Mouse (Mus musculus): ENCODE results near the gene Oxsm. TPM values are rescaled to one million over a fixed set of nuclear protein-coding genes. Genes with fewer than 3 reads are reported as not detected.

The Oxsm gene
- polyA plus RNA-seq, 1 experiment = 14.4 TPM

GRCm38 (mm10) chr14:16261869-16262268 lies 12.3 kb upstream of the Oxsm start:
- Histone ChIP-seq H3K27ac (ENCODE audit: insufficient read depth, low read depth, low read length) (no peak overlapping the region), H3K4me1 (ENCODE audit: control insufficient read depth, insufficient read depth, low read length) (no peaks in the 10 kb centered on the region), H3K4me3 (ENCODE audit: insufficient read depth, low read length) (no peak overlapping the region)
- TF ChIP-seq POLR2A (IDR thresholded peaks at IDR 0.05; ENCODE audit: borderline replicate concordance, low read depth, low read length) (no peak), CTCF (IDR thresholded peaks at IDR 0.05; ENCODE audit: low read depth, low read length) (no peak)

- Histone ChIP-seq H3K27ac (ENCODE audit: insufficient read depth, low read depth, low read length) (no peak overlapping the region), H3K4me1 (ENCODE audit: control insufficient read depth, insufficient read depth, low read length) (peaks cover 4% of the 10 kb centered on the region), H3K4me3 (ENCODE audit: insufficient read depth, low read length) (no peak overlapping the region)
- TF ChIP-seq POLR2A (IDR thresholded peaks at IDR 0.05; ENCODE audit: borderline replicate concordance, low read depth, low read length) (no peak), CTCF (IDR thresholded peaks at IDR 0.05; ENCODE audit: low read depth, low read length) (no peak)
Observed at GRCm38 (mm10) chr14:16260541-16260940, 10.9 kb upstream of the Oxsm start.

- Histone ChIP-seq H3K4me1 (ENCODE audit: control insufficient read depth, insufficient read depth, low read length) (peaks cover 4% of the 10 kb centered on the region), H3K4me3 (ENCODE audit: insufficient read depth, low read length) (no peak overlapping the region), H3K27ac (ENCODE audit: insufficient read depth, low read depth, low read length) (no peak overlapping the region)
- TF ChIP-seq POLR2A (IDR thresholded peaks at IDR 0.05; ENCODE audit: borderline replicate concordance, low read depth, low read length) = no peak
- TF ChIP-seq CTCF (IDR thresholded peaks at IDR 0.05; ENCODE audit: low read depth, low read length) = no peak
Observed at GRCm38 (mm10) chr14:16256209-16256608, 6.6 kb upstream of the Oxsm start.

- Histone ChIP-seq H3K27ac (ENCODE audit: insufficient read depth, low read depth, low read length) (no peak overlapping the region), H3K4me1 (ENCODE audit: control insufficient read depth, insufficient read depth, low read length) (peaks cover 4% of the 10 kb centered on the region), H3K4me3 (ENCODE audit: insufficient read depth, low read length) (no peak overlapping the region)
- TF ChIP-seq CTCF (IDR thresholded peaks at IDR 0.05; ENCODE audit: low read depth, low read length) = no peak
- no peak for TF ChIP-seq POLR2A (IDR thresholded peaks at IDR 0.05; ENCODE audit: borderline replicate concordance, low read depth, low read length)
Observed at GRCm38 (mm10) chr14:16255745-16256144, 6.1 kb upstream of the Oxsm start.

- Histone ChIP-seq H3K4me1 (ENCODE audit: control insufficient read depth, insufficient read depth, low read length) (peaks cover 12% of the 10 kb centered on the region), H3K27ac (ENCODE audit: insufficient read depth, low read depth, low read length) (no peak overlapping the region), H3K4me3 (ENCODE audit: insufficient read depth, low read length) (peak overlapping the region; percentile 78)
- TF ChIP-seq POLR2A (IDR thresholded peaks at IDR 0.05; ENCODE audit: borderline replicate concordance, low read depth, low read length) = no peak
- TF ChIP-seq CTCF (IDR thresholded peaks at IDR 0.05; ENCODE audit: low read depth, low read length) = no peak
Observed at GRCm38 (mm10) chr14:16250099-16250498, 491 bp upstream of the Oxsm start.

- Histone ChIP-seq H3K27ac (ENCODE audit: insufficient read depth, low read depth, low read length) (no peak overlapping the region), H3K4me3 (ENCODE audit: insufficient read depth, low read length) (peak overlapping the region; percentile 78), H3K4me1 (ENCODE audit: control insufficient read depth, insufficient read depth, low read length) (peaks cover 14% of the 10 kb centered on the region)
- TF ChIP-seq POLR2A (IDR thresholded peaks at IDR 0.05; ENCODE audit: borderline replicate concordance, low read depth, low read length) (no peak), CTCF (IDR thresholded peaks at IDR 0.05; ENCODE audit: low read depth, low read length) (no peak)
Observed at GRCm38 (mm10) chr14:16248603-16249157, 928 bp downstream of the Oxsm start.

GRCm38 (mm10) chr14:16248135-16248534 lies 1.5 kb downstream of the Oxsm start:
- H3K4me3 ChIP-seq (ENCODE audit: insufficient read depth, low read length) = no peak overlapping the region
- TF ChIP-seq POLR2A (IDR thresholded peaks at IDR 0.05; ENCODE audit: borderline replicate concordance, low read depth, low read length) (no peak), CTCF (IDR thresholded peaks at IDR 0.05; ENCODE audit: low read depth, low read length) (no peak)
- no peak overlapping the region for H3K27ac ChIP-seq (ENCODE audit: insufficient read depth, low read depth, low read length)

GRCm38 (mm10) chr14:16246340-16246912 lies 3.2 kb downstream of the Oxsm start:
- Histone ChIP-seq H3K4me3 (ENCODE audit: insufficient read depth, low read length) (no peak overlapping the region), H3K27ac (ENCODE audit: insufficient read depth, low read depth, low read length) (no peak overlapping the region), H3K4me1 (ENCODE audit: control insufficient read depth, insufficient read depth, low read length) (peaks cover 24% of the 10 kb centered on the region)
- TF ChIP-seq CTCF (IDR thresholded peaks at IDR 0.05; ENCODE audit: low read depth, low read length) = no peak
- no peak for TF ChIP-seq POLR2A (IDR thresholded peaks at IDR 0.05; ENCODE audit: borderline replicate concordance, low read depth, low read length)

More at GRCm38 (mm10) chr14:16248135-16248534, 1.5 kb downstream of the Oxsm start:
- peaks cover 14% of the 10 kb centered on the region for H3K4me1 ChIP-seq (ENCODE audit: control insufficient read depth, insufficient read depth, low read length)

GRCm38 (mm10) chr14:16245127-16245526 lies 4.5 kb downstream of the Oxsm start:
- H3K4me1 ChIP-seq (ENCODE audit: control insufficient read depth, insufficient read depth, low read length) = peaks cover 25% of the 10 kb centered on the region
- no peak for TF ChIP-seq POLR2A (IDR thresholded peaks at IDR 0.05; ENCODE audit: borderline replicate concordance, low read depth, low read length)
- no peak for TF ChIP-seq CTCF (IDR thresholded peaks at IDR 0.05; ENCODE audit: low read depth, low read length)
- H3K27ac ChIP-seq (ENCODE audit: insufficient read depth, low read depth, low read length) = no peak overlapping the region
- no peak overlapping the region for H3K4me3 ChIP-seq (ENCODE audit: insufficient read depth, low read length)

- TF ChIP-seq POLR2A (IDR thresholded peaks at IDR 0.05; ENCODE audit: borderline replicate concordance, low read depth, low read length) = no peak
- TF ChIP-seq CTCF (IDR thresholded peaks at IDR 0.05; ENCODE audit: low read depth, low read length) = no peak
- peak overlapping the region; percentile 46 for H3K27ac ChIP-seq (ENCODE audit: insufficient read depth, low read depth, low read length)
- H3K4me3 ChIP-seq (ENCODE audit: insufficient read depth, low read length) = no peak overlapping the region
- H3K4me1 ChIP-seq (ENCODE audit: control insufficient read depth, insufficient read depth, low read length) = peaks cover 25% of the 10 kb centered on the region
Observed at GRCm38 (mm10) chr14:16244370-16244769, 5.2 kb downstream of the Oxsm start.

All from bone marrow macrophage, adult 2 months (primary cell).